Mouse (Mus musculus) left cerebral cortex, postnatal 25 days (tissue): ENCODE results near the gene Lats2. TPM values are rescaled to one million over a fixed set of nuclear protein-coding genes. Genes with fewer than 3 reads are reported as not detected.

ENCODE experiments used
- DNase-seq, 2 experiments: peaks; one replicate each; pipeline ENCODE4 v3.0.0; 2022; ENCODE audit warnings: low spot score in 2 of 2, mixed read lengths in 1 of 2
- intact Hi-C: fragments of 180-260 bp; cut with DNase I; formaldehyde crosslinking; loops from one replicate; pipeline ENCODE4 v1.15.1; 2025
- total RNA-seq, 2 experiments: library from RNA; stranded (reverse); gene quantifications; 2 replicates each; pipeline ENCODE4 v1.2.3; 2021

Gene Lats2
- total RNA-seq, 2 experiments from 2014 or later: 14.2 to 15.4 TPM

DNA sequence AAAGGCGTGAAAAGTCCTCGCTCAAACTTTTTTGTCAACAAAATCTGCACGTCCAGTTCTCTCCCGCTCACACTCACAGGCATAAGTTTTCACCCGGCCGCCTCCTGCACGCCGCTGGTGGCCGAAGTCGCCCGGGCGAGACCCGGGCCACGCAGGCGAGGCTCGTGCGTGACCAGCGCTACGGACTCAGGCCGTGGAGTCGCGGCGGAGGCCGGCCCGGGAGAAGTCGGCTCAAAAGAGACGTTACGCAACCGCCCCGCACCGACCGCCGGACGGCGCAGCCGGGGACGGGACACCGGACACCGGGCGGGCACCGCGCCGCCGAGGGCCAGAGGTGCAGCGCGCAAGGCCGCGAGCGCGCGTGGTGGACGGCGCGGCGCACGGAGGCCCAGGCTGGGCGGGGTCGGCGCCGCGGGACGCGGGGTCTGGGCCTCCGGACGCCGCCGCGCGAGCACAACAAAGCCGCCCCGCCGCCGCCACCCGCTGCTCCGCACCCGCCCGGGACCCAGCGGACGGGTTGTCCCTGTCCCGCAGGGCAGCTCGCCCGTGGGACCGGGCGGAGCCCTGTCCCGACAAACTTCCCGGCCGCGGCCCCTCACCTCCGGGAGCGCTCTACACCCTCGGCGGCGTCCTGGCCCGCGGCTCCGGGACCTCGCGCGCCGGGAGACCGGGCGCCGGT, 12.8 kb downstream of the Lats2 start:
- DNase-seq: peak; percentile 8 to 9
- intact Hi-C loops: loop anchor here (5.0 kb wide), 1 partner anchor 58 kb away; no protein-coding TSS in a partner anchor

DNA sequence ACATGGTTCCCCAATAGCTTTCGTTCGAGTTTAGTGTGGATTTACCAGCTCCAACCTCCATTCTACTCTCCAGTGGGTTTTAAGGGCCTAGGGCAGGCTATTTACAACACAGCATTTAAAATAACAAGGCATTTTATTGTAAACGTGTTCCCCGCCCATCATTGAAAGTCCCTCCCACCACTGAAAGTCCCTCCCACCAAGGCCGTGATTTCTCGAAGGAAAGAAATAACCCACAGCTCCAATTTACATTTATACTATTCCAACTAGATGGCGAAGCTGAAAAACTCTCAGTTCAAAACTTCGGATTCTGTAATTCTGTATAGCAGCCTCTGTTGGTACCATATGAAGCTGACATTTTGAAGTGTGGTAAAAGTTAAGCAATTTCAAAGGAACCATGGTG, 13.6 kb downstream of the Lats2 start:
- intact Hi-C loops: no loop called here
- DNase-seq: no peak

DNA sequence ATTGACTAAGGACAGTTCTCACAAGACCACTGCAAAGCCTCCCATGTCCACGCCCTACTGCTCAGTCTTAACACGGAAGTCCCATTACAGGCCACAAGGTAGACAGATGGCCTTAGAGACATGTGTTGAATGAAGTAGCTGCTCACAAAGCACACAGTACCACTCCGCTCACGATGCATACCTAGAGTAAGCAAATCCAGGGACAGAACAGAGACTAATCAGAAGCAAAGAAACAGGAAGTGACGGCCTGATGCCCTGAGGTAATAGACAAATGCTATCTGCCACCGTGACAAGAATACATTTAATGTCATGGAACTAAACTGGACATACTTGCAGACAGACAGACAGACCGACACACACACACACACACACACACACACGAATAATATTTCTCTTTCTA, 17.5 kb downstream of the Lats2 start:
- intact Hi-C loops: no loop called here
- DNase-seq: no peak

DNA sequence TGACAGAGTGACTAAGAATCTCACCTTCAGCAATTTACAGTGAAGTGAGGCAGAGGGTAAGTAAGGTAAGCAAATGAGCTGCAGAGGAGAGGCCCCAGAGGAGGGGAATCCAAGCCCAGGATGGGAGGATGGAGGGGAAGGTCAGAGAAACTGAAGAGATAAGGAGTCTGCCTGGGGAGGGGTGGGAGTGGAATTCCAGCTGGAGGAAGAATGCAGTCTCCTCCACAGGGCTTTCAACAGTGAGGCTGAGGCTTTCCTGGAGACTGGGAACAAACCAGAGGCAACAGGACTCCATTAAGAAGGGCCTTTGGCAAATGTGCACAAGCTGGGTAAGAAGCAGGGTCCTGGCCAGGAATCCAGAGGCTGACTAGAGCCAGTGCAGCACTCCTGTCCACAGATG, 21.1 kb downstream of the Lats2 start:
- intact Hi-C loops: no loop called here

DNA sequence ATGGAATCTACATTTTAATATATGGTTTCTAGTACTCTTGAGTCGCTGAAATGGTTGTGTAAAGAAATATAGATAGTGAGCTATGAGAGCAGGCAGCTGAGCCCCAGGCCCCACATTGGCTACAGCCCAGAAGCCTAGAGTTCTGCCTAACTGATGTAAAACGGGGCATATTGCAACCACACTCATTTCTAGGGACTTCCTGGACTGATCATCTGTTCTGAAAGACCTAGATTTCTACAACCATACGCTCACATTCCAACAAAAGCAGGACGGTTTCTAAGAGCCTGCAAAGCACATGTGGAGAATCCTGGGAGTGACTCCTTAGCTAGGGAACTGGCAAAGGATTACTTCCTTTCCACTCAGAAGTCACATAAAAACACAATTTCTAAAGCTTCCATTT, 22.0 kb downstream of the Lats2 start:
- intact Hi-C loops: no loop called here
- DNase-seq: no peak

More for the DNA sequence above, 21.1 kb downstream of the Lats2 start:
- no peak for DNase-seq

DNA sequence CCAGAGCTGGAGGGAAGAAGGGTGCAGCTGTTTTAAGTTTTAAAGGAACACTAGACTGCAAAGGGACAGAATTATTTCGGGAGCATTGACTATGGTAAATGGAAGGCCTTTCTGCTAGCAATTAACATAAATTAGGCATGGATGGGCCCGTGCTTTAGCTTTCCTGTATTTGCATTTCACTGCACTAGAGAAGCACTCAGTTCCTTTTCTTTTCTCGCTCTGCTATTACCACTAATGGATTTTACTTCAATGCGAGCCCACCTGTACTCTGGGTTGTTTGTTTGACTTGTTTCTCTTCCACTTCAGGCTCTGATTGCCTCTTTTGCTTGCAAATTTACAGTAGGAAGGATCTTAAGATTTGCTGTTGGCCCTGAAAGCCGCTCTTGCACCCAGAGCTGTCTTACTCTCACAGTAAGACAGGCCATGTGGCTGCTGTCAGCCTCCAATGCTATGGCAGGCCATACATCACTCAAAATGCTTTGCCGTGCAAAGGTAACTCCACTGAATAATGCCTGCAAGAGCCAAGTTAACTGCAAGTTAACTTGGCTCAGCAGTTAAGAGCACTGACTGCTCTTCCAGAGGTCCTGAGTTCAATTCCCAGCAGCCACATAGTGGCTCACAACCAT, 25.4 kb downstream of the Lats2 start:
- intact Hi-C loops: no loop called here

DNA sequence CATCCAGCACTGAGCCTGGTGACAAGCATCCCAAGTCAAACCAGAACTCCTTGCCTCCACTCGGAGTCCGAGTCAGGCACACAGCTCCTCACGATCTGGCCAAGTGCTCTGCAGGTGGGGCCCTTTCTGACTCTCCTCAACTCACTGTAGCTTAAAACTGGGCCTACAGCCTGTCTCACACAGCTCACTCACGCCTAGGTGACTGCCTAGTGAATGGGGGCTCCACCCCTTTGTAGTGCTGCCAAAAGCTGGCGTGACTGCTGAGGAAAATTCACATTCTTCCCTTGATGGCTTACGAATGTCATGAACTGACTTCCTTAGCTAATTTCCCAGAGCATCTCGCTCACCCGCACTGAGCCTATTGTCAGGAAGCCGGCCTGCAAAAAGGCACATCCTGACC, 27.7 kb downstream of the Lats2 start:
- intact Hi-C loops: no loop called here
- no peak for DNase-seq

More for the DNA sequence above, 25.4 kb downstream of the Lats2 start:
- DNase-seq: no peak

DNA sequence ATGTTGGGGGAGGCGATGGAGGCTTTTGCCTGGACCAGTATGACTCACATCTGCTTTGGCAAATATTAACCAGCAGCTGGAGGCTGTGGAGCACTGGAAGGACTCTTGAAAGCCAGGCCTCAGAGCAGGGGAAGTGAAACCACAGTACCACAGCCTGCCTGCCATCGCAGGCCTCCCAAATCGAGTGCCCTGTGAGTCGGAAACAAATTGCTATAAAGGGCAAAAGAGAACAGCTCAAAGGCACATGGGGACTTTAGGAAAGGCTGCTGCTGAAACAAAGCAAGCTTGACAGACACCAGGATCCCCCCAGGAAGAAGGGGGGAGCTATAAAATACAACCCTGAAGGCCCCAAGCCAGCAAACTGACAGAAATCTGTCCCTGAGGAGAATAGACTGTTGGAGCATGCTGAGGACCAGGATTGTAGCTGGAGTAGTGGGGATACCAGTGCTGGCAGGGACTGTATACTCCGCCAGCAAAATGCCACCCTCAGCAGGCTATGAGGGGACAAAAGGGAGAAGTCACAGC, 28.2 kb downstream of the Lats2 start:
- intact Hi-C loops: no loop called here
- DNase-seq: peak in 1 of 2 experiments; percentile 9

DNA sequence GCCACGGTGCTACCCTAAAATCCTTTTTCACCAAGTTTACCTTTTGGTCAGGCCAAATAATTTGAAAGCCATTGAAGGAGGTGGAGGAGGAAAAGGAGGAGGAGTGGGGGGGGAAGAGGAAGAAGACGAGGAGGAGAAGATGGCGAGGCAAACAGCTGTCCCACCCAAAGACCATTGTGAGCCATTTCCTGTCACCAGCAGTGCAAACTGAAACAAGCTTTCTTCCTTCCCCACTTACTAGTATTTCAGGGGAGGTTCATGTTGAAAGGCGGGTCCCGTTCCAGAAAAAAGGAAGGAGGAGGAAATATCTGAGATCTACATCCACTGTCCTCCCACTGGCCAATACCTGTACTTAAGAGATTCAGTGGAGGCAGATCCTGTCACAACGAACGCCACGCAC, 28.8 kb downstream of the Lats2 start:
- no peak for DNase-seq
- intact Hi-C loops: no loop called here

DNA sequence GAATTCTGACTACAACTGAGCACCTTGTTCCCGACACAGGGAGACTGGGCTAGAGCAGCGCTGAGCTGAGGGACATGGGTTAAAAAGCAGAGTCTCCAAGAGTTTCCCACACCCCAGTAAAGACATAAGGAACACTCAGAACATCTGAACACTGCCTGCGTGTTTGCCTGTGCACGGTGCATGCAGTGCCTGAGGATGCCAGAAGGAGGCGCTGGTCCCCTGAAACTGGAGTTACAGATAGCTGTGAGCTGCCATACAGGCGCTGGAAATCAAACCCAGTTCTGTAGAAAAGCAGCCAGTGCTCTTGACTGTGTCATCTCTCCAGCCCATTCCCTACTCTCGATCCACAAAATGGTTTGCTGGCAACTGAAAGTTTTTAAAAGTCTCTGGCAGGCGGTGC, 32.0 kb downstream of the Lats2 start:
- no peak for DNase-seq
- intact Hi-C loops: no loop called here

DNA sequence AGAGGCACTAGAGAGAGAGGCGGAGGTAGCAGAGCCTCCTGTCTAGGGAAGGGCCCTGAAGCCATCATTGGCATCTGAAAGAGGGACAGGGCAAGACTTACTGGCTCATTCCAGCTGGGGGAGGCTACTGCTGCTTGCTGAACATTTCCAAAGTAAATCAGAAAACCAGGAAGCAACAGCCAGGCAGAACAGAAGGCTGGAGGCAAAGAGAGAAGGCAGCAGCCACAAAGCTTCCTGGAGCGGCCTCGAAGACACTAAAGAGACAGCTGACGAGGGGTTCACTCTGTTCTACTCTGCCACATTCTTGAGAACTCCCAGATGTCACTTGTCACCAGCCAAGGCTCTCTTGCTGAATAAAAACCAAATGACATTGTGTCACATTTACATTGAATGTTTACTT, 33.7 kb downstream of the Lats2 start:
- DNase-seq: peak in 1 of 2 experiments; percentile 22
- intact Hi-C loops: no loop called here

DNA sequence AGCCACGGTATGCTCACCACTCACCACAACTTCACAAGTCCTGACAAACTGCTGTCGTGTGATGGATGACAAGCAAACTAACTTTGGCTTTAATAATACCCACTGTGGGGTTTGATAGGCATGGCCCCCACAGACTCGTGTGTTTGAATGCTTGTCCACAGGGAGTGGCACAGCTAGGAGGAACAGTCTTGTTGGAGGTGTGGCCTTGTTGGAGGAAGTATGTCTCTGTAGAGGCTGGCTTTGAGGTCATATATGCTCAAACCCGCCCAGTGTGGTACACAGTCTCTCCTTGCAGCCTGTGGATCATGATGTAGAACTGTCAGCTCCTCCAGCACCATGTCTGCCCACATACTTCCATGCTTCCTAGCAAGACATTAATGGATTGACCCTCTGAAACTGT, 39.9 kb downstream of the Lats2 start:
- no peak for DNase-seq
- intact Hi-C loops: no loop called here

DNA sequence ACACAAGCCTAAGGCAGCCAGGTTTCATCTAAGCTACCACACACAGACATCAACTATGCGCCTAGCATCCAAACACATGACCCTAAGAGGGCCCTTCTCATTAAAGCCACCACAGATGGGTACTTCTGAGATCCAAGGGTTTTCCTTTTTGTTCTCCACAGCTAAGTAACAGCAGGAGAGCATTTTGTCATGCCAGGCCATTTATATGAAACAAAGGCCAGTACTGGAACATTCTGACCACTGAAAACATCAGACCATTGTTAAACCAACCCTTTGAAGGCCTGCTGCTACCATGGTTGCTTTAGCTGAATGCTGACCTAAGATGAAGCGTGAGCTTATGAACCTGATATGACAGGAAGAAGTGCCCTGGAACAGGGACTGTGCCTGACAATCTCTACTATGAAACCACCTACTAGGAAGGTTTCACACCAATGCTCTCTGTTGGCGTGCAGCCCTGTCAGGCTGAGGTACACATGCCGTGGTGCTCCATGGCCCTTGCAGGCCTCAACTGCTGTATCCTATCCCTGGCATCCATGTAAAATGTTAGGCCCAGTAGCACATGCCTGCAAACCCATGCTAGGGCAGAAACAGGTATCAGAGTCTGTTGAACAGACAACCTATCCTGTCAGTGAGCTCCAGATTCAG, 41.5 kb downstream of the Lats2 start:
- DNase-seq: no peak

DNA sequence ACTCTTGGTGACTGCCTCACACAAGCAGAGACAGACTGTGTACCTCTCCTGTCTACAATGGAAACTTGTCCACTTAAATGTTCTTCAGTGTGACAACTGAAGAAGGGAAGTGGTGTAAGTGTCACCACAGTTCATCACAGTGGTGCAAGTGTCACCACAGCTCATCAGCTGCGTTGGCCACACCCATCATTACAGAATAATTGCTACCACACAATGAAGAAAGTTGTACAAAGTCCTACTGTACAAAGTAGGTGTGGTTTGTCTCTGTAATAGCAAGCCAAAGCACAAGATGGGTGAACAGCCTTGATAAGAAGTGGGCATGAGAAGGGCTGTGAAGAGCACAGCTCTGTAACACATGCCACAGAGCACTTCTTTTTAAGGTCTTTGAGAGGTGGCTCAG, 45.3 kb downstream of the Lats2 start:
- DNase-seq: no peak
- intact Hi-C loops: no loop called here

More for the DNA sequence above, 41.5 kb downstream of the Lats2 start:
- intact Hi-C loops: no loop called here

DNA sequence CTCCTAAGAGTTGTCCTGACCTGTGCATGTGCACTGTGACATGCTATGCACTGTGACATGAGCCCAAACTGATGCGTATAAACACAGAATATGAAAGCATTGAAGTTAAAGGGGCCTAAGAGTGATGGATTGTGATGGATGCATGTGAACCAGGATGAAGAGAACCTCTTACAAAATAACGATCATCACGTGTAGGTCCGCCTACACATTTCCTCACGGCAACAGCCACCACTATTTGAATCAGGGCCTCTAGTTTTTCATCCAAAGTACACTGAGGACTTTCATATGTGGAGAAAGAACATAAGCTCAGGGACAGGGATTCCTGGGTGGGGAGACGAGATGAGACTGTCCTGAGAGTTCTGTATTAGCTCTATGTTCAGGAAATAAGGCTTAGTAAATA, 47.1 kb downstream of the Lats2 start:
- no peak for DNase-seq
- intact Hi-C loops: no loop called here

DNA sequence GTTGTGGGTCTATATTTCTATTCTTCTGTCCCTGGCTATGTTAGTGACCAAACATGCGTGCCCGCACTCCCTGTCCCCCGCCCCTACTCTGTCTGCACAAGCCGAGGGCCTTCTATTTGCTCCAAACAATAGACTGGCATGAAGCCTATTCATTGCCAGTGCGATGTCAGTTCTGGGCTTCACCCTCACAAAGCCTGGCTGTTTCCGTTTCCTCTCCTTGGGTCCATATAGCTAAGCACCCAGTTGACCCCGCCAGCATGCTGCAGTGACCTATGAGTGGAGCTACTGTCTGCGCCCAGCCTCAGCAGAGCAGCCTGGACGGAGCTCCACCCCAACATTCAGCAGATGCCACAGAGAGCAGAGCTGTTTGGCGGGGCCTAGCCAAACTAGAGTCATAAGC, 49.0 kb downstream of the Lats2 start:
- no peak for DNase-seq
- intact Hi-C loops: no loop called here

DNA sequence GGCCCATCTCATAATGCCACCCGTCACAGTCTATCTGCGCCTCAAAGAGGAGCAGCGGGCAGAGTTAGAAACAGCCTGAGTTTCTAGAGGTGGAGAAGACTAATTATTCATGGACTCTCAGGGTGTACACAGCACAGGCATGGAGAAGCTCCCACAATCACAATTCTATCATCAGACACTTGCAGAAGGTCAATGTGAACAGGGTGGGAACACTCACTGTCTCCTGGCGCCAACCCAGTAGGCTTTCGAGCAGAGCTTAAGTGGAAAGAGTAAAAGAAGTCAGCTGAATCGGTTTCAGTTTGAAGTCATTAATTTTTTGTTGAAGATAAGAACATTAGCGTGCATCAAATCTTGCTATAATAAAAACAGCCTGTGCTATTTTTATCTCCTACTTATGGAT, 49.6 kb downstream of the Lats2 start:
- no peak for DNase-seq
- intact Hi-C loops: no loop called here

DNA sequence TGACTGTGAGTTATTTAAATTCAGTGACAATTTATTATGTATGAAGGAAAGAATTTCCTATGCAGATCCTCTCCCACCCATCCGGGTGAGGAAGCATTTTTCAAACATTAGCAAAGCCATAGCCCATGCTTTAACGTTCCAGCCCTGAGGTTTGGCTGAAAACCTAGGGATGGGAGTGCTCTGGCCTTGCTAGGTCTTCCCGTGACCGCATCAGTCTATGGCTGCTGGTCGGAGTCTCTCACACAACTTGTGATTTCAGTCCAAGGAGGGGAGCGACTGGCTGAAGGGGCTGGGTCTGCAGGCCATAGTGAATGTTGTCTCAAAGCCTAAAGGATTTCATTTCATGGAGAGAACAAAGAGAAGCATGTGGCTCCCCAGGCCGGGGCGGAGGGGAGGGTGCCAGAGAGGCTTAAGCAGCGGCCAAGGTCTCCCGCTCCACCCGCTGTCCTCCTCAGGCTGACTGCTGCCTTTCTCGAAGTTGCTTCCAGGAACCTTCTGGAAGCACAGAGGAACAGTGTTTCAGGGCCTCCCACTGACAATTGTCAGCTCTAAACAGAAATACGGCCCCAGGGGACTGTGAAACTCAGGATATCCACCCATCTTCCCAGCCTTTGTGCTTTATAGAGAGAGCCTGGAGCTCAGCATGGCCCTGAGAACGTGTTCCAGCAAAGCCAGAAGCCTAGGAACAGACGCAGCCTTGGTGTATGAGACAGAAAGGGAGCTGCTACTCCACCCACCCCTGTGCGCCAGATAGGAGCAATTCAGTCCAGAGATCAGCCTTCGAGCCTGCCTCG, 50.9 kb downstream of the Lats2 start:
- peak in 1 of 2 experiments; percentile 24 for DNase-seq
- intact Hi-C loops: no loop called here

DNA sequence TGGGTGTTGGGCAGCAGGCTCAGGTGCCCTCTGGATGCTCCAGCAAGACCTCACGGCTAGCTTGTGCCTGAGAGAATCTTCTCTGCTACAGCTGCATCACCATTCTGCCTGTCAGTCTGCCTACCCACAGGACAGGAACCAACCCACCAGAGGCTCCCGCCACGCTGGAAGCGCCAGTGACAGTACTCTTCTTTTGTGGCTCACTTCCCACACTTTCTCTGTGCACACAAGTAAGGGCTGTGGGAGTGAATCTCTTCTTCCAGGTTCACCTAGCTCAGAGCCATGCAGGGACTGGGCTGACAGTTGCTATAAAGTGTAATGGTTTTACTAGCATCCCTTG, 51.5 kb downstream of the Lats2 start:
- DNase-seq: peak; percentile 45 to 85

DNA sequence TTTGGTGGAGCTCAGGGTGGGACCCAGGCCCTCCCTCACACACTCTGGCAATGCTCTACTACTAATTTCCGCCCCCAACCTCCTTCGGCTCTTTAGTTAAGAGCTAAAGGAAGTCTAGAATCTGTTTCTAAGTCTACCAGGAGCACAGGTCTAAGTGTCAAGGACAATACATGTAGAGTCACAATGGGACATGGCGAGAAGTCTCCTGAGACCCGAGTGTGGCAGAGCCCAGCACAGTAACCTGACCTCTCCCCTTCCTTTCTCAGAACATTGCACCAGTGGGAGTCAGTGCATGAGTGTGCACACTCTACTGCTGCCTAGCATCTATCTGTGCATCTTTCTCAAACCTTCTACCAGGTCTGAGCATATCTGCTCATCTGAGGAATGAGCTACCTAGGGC, 52.4 kb downstream of the Lats2 start:
- intact Hi-C loops: no loop called here
- DNase-seq: no peak

More for the DNA sequence above, 51.5 kb downstream of the Lats2 start:
- intact Hi-C loops: no loop called here
